Comparison of ENCODE assay signal across 8 mouse cellular contexts in the genomic region with DNA sequence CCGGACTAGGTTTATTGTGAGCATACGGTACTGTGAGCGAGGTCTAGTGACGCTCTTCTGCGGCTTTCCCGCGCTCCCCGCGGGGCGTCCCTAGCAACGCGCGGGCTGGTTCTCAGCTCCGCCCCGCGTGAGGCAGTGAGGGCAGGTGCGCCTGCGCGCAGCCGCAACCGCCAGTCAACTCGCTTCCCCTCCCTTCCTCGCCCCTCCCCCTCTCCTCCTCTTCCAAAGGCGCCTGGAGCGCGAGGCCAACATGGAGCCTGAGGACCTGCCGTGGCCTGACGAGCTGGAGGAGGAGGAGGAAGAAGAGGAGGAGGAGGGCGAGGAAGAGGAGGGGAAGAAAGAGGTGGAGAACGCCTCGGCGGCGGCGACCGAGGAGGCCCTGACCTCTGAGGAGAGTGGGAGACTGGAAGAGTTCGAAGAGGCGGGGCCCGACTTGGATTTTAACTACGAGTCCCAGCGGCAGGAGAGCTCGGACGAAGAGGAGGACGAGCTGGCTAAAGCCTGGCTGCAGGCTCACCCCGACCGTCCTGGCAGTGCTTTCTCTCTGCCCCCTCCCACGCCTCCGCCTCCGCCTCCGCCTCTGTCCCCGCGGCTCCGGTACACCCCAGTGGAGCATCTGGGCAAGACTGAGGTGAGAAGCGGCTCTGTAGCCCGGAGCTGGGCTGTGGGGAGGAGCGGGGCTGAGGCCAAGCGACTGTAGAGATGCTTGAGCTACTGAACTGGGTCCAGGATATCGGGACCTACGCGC. TPM values are rescaled to one million over a fixed set of nuclear protein-coding genes. Genes with fewer than 3 reads are reported as not detected.
DNase-seq lines count a peak whose midpoint lies in the region; ATAC-seq and TF ChIP-seq lines count a peak whose summit lies in the region.

A gene (plus strand): TSS at position 136 of the 748 bp plus-strand sequence.

- peak; percentile 95 for DNase-seq in CD4-positive helper T cell, adult 2 months (ENCODE audit: low read depth, low spot score)
- peak; percentile 84 for DNase-seq in brain, embryonic 18.5 days (ENCODE audit: low read depth, low spot score)
- DNase-seq in kidney, postnatal 0 days (ENCODE audit: low spot score): peak; percentile 96
- peak; percentile 95 for DNase-seq in liver, embryonic 11.5 days (ENCODE audit: low spot score)
- peak; percentile 93 for DNase-seq in naive thymus-derived CD4-positive, alpha-beta T cell, adult 2 months (ENCODE audit: low read depth)

- peaks cover 16% of the 10 kb centered on the region for H3K4me1 ChIP-seq in heart, embryonic 12.5 days (replicated peaks)
- H3K4me1 ChIP-seq in kidney, postnatal 0 days (replicated peaks; ENCODE audit: insufficient read depth, low read length): peaks cover 5% of the 10 kb centered on the region; the same call in 1 of the 2 replicates
- peaks cover 8% of the 10 kb centered on the region; the same call in 1 of the 2 replicates for H3K4me1 ChIP-seq in liver, embryonic 11.5 days (replicated peaks; ENCODE audit: control insufficient read depth, insufficient read depth, low read length)
- peaks cover 18% of the 10 kb centered on the region; the same call in 1 of the 2 replicates for H3K4me1 ChIP-seq in stomach, embryonic 14.5 days (ENCODE audit: control insufficient read depth, insufficient read depth, low read length)

- WGBS in heart, embryonic 12.5 days: under 1% methylated on average over 55 of the region's 59 CpGs
- WGBS in kidney, postnatal 0 days: 2% methylated on average over 58 of the region's 59 CpGs
- under 1% methylated on average over 55 of the region's 59 CpGs for WGBS in liver, embryonic 11.5 days
- under 1% methylated on average over 56 of the region's 59 CpGs for WGBS in stomach, embryonic 14.5 days

- peak within 1 kb of the TSS; percentile 81 for H3K9ac ChIP-seq in heart, embryonic 12.5 days
- H3K9ac ChIP-seq in kidney, postnatal 0 days (ENCODE audit: low read depth, low read length): peak within 1 kb of the TSS; percentile 63
- peak within 1 kb of the TSS; percentile 85 for H3K9ac ChIP-seq in liver, embryonic 11.5 days (ENCODE audit: low read depth, low read length)
- peak within 1 kb of the TSS; percentile 66 for H3K9ac ChIP-seq in stomach, embryonic 14.5 days (replicated peaks; ENCODE audit: low read depth, low read length)

- ATAC-seq in erythroid progenitor cell, adult 5-6 weeks (replicated peaks; ENCODE audit: low FRiP score, poor library complexity, severe bottlenecking): peak; percentile 94
- ATAC-seq in heart, embryonic 12.5 days (ENCODE audit: insufficient number of reproducible peaks, low FRiP score): peak; percentile 95
- peak; percentile 95 for ATAC-seq in kidney, postnatal 0 days (replicated peaks; ENCODE audit: low FRiP score, low read depth)
- peak; percentile 99 for ATAC-seq in liver, embryonic 11.5 days (replicated peaks; ENCODE audit: low FRiP score)
- peak; percentile 97 for ATAC-seq in stomach, embryonic 14.5 days (ENCODE audit: insufficient number of reproducible peaks, insufficient read depth, low FRiP score, low read depth)

- peak within 1 kb of the TSS; percentile 77 for H3K27ac ChIP-seq in heart, embryonic 12.5 days (ENCODE audit: poor library complexity, severe bottlenecking)
- peak within 1 kb of the TSS; percentile 54 for H3K27ac ChIP-seq in kidney, postnatal 0 days
- peak within 1 kb of the TSS; percentile 83 for H3K27ac ChIP-seq in liver, embryonic 11.5 days (ENCODE audit: low read depth, low read length)
- peak within 1 kb of the TSS; percentile 82 for H3K27ac ChIP-seq in stomach, embryonic 14.5 days (ENCODE audit: low read length)

- peak within 1 kb of the TSS; percentile 78 for H3K4me2 ChIP-seq in heart, embryonic 12.5 days
- H3K4me2 ChIP-seq in kidney, postnatal 0 days (ENCODE audit: low read length): peak within 1 kb of the TSS; percentile 90
- H3K4me2 ChIP-seq in liver, embryonic 11.5 days: peak within 1 kb of the TSS; percentile 83
- H3K4me2 ChIP-seq in stomach, embryonic 14.5 days (replicated peaks; ENCODE audit: low read depth, low read length): peak within 1 kb of the TSS; percentile 75

- H3K27me3 ChIP-seq in heart, embryonic 12.5 days (replicated peaks): no peaks in the 10 kb centered on the region
- no peaks in the 10 kb centered on the region for H3K27me3 ChIP-seq in kidney, postnatal 0 days (ENCODE audit: insufficient read depth, low read length)
- H3K27me3 ChIP-seq in liver, embryonic 11.5 days (replicated peaks; ENCODE audit: control insufficient read depth, insufficient read depth, low read length): no peaks in the 10 kb centered on the region
- no peaks in the 10 kb centered on the region for H3K27me3 ChIP-seq in stomach, embryonic 14.5 days (ENCODE audit: control insufficient read depth, insufficient read depth, low read length)

- H3K4me3 ChIP-seq in heart, embryonic 12.5 days: peak within 1 kb of the TSS; percentile 77
- peak within 1 kb of the TSS; percentile 71 for H3K4me3 ChIP-seq in kidney, postnatal 0 days (replicated peaks; ENCODE audit: low read depth, low read length)
- H3K4me3 ChIP-seq in liver, embryonic 11.5 days (ENCODE audit: low read depth, low read length): peak within 1 kb of the TSS; percentile 92
- H3K4me3 ChIP-seq in stomach, embryonic 14.5 days (ENCODE audit: low read depth, low read length): peak within 1 kb of the TSS; percentile 83

- no peaks in the 10 kb centered on the region for H3K9me3 ChIP-seq in heart, embryonic 12.5 days (replicated peaks)
- no peaks in the 10 kb centered on the region for H3K9me3 ChIP-seq in kidney, postnatal 0 days (replicated peaks; ENCODE audit: low read length)
- no peaks in the 10 kb centered on the region for H3K9me3 ChIP-seq in liver, embryonic 11.5 days (ENCODE audit: control insufficient read depth, low read length)
- H3K9me3 ChIP-seq in stomach, embryonic 14.5 days (ENCODE audit: control insufficient read depth, low read depth, low read length): no peaks in the 10 kb centered on the region

- H3K36me3 ChIP-seq in heart, embryonic 12.5 days: no peaks in the 10 kb centered on the region
- H3K36me3 ChIP-seq in kidney, postnatal 0 days (ENCODE audit: insufficient read depth, low read length): no peaks in the 10 kb centered on the region
- H3K36me3 ChIP-seq in liver, embryonic 11.5 days (ENCODE audit: control insufficient read depth, insufficient read depth, low read length): no peaks in the 10 kb centered on the region
- no peaks in the 10 kb centered on the region for H3K36me3 ChIP-seq in stomach, embryonic 14.5 days (ENCODE audit: control insufficient read depth, insufficient read depth, low read length)

- TF ChIP-seq CTCF in kidney, postnatal 0 days (IDR thresholded peaks at IDR 0.05; ENCODE audit: low read depth): no peak

RNA-seq across cellular contexts. Expression of the gene that starts here (rescaled TPM):
- 50.7 and 50.8 TPM in 2 replicates for total RNA-seq in erythroid progenitor cell, adult 5-6 weeks (2015; ENCODE audit: low replicate concordance)
- 66.1 and 66.9 TPM in 2 replicates for total RNA-seq in erythroid progenitor cell, adult 5-6 weeks (2017; ENCODE audit: low replicate concordance)
- 4.2 and 4.7 TPM in 2 replicates for polyA plus RNA-seq in heart, embryonic 12.5 days (2016; fragmentation: Nextera tagmentation; extraction: Ambion mirVana)
- polyA plus RNA-seq in kidney, postnatal 0 days (2015; fragmentation: Nextera tagmentation; extraction: Ambion mirVana): 1.6 and 2.0 TPM in 2 replicates
- 6.0 and 6.3 TPM in 2 replicates for polyA plus RNA-seq in liver, embryonic 11.5 days (2014; fragmentation: Nextera tagmentation; extraction: Ambion mirVana)
- polyA plus RNA-seq in stomach, embryonic 14.5 days (2014; fragmentation: Nextera tagmentation; extraction: Ambion mirVana): 8.8 and 8.9 TPM in 2 replicates

Comparison
In these comparisons a context has a peak if more than half of its experiments do, and no peak if none do; other contexts are left out.
1. Peak in every context shown above with its lines: DNase-seq, ATAC-seq, H3K4me3 ChIP-seq and H3K27ac ChIP-seq.